Mouse (Mus musculus): ENCODE measurements around the gene Il27ra.

GRCm38 (mm10) chr8:84032777-84033176 is 9.6 kb downstream of the Il27ra start:
- TF ChIP-seq CTCF (IDR thresholded peaks at IDR 0.05; ENCODE audit: control insufficient read depth, insufficient read depth, insufficient replicate concordance, low read depth, low read length) (no peak), POLR2A (IDR thresholded peaks at IDR 0.05; ENCODE audit: control insufficient read depth, low read depth, low read length) (no peak)
